Mouse (Mus musculus) neural tube, embryonic 13.5 days (tissue): ENCODE data around the gene Zfp202. TPM values are rescaled to one million over a fixed set of nuclear protein-coding genes. Genes with fewer than 3 reads are reported as not detected.

ENCODE experiments used
- ATAC-seq: fragments of 200-750 bp; cut with Nextera tagmentation; 2 replicates; pipeline ENCODE4 v1.8.0; 2017; ENCODE audit warnings: low read depth, mild to moderate bottlenecking, moderate TSS enrichment, moderate library complexity
- H3K27ac ChIP-seq: fragments of 300-500 bp; sonication (generic); replicated peaks from 2 replicates; pipeline ENCODE4 v1.5.1; 2015; ENCODE audit warnings: moderate library complexity, mild to moderate bottlenecking, inconsistent platforms
- H3K27me3 ChIP-seq: fragments of 300-500 bp; sonication (generic); 2 replicates; pipeline ENCODE4 v1.6.1; 2015; ENCODE audit warnings: mild to moderate bottlenecking, inconsistent platforms
- H3K36me3 ChIP-seq: fragments of 300-500 bp; sonication (generic); 2 replicates; pipeline ENCODE4 v1.6.1; 2015; ENCODE audit warnings: mild to moderate bottlenecking, inconsistent platforms
- H3K4me1 ChIP-seq: fragments of 300-500 bp; sonication (generic); replicated peaks from 2 replicates; pipeline ENCODE4 v1.6.1; 2015; ENCODE audit warnings: inconsistent platforms
- H3K4me2 ChIP-seq: fragments of 300-500 bp; sonication (generic); 2 replicates; pipeline ENCODE4 v1.6.1; 2015; ENCODE audit warnings: inconsistent platforms, mild to moderate bottlenecking, moderate library complexity
- H3K4me3 ChIP-seq: fragments of 300-500 bp; sonication (generic); 2 replicates; pipeline ENCODE4 v1.5.1; 2015; ENCODE audit warnings: mild to moderate bottlenecking, inconsistent platforms
- H3K9ac ChIP-seq: fragments of 300-500 bp; sonication (generic); 2 replicates; pipeline ENCODE4 v1.6.1; 2015; ENCODE audit warnings: moderate library complexity, mild to moderate bottlenecking, inconsistent platforms
- H3K9me3 ChIP-seq: fragments of 300-500 bp; sonication (generic); 2 replicates; pipeline ENCODE4 v1.6.1; 2016; ENCODE audit warnings: inconsistent platforms
- WGBS: fragments of 180-500 bp; shearing (Covaris S2); methylation state at CpG from one replicate; pipeline ENCODE4 v1.1.7; 2015; 5-methylcytosine and 5-hydroxymethylcytosine counted together
- polyA plus RNA-seq: library from polyadenylated mRNA; unstranded; fragments of >200 nt; fragmentation: Nextera tagmentation; extraction: Ambion mirVana; gene quantifications from 2 replicates; pipeline ENCODE4 v1.2.1, GENCODE M21; 2015

The Zfp202 gene
- polyA plus RNA-seq, 1 experiment from 2014 or later: 8.2 TPM

DNA sequence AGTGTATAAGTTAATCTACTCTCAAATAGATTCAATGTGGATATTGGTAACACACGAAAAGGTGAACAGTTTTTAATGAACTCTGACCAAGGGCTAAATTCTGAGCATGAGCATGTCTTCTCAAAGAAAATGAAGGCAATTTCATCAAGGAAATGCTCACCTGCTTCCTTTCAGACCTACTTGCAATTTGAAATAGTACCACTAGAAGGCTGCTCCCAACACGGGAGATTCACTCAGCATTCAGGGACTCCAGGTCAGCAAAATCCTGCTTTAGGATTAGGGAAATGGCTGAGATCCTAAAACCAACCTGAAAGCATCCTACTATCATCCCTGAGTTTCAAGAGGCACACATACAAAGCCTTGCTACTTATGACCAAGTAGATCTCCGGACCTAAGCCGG, 32.2 kb downstream of the Zfp202 start:
- H3K27me3 ChIP-seq: no peaks in the 10 kb centered on the region
- no peaks in the 10 kb centered on the region for H3K9me3 ChIP-seq
- no peak for ATAC-seq
- no peak overlapping the region for H3K4me3 ChIP-seq
- H3K9ac ChIP-seq: no peak overlapping the region
- no peaks in the 10 kb centered on the region for H3K4me1 ChIP-seq
- 75% methylated on average over 4 of the region's 4 CpGs for WGBS
- no peak overlapping the region for H3K27ac ChIP-seq
- no peak overlapping the region for H3K4me2 ChIP-seq
- H3K36me3 ChIP-seq: no peaks in the 10 kb centered on the region

DNA sequence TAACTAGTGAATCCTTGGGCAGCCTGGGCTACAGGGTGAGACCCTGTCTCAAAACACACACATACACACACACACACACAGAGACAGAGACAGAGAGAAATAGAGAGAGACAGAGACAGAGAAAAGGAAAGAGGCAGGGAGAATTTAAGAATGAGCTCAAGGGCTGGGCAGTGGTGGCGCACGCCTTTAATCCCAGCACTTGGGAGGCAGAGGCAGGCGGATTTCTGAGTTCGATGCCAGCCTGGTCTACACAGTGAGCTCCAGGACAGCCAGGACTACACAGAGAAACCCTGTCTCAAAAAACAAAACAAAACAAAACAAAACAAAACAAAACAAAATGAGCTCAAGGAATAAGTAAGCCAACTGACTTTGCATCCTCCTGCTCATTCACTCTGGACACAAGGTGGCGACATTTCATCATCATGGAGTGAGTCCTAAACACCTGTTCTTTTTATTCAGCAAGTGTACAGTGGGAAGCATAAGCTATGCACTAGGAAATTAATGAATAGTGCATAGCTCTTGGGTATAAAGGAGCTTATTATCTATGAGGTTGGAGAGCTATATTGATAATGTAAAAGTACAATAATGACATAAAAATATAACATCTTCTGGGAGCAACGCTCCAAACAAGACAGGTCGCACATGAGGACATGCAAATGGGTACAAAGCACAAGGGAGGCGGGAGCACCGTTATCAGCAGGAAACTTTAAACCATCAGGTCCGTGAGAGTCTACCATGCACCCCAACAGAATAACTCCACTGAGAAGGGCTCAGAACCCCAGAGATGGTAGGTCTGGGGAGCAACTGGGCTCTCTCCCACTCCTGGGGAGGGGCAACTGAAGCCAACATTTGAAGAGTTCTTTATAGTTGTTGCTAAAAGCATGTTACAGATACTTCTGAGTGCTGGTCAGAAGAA, 36.0 kb downstream of the Zfp202 start:
- H3K36me3 ChIP-seq: no peaks in the 10 kb centered on the region
- H3K9ac ChIP-seq: no peak overlapping the region
- H3K9me3 ChIP-seq: peaks cover 3% of the 10 kb centered on the region; the same call in 1 of the 2 replicates
- H3K4me1 ChIP-seq: no peaks in the 10 kb centered on the region
- H3K4me3 ChIP-seq: no peak overlapping the region
- H3K4me2 ChIP-seq: no peak overlapping the region
- peak; percentile 81 for ATAC-seq
- H3K27ac ChIP-seq: no peak overlapping the region
- 74% methylated on average over 10 of the region's 10 CpGs for WGBS
- no peaks in the 10 kb centered on the region for H3K27me3 ChIP-seq

DNA sequence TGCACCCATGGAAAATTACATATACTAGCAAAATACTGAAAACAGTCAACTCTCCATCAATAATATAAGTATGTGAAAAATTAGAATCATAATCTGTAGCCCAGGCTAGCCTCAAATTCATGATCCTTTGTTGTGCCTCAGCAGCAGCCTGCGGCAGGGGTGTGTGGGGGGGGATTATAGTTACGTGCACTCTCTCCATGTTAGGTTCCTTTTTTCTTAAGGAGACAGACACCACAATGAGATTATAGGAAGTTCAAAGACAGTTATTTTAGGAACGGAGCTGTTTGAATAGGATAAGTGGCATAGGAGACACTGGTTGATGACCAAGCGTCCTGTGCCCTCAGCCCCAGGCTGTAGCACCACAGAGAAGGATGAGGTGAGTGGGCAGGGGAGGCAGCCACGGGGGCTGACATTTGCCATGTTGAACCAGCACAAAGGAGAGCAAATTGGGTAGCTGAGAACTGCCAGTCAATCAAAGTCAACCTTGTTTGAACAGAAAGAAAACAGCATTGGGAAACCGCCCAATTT, 36.8 kb downstream of the Zfp202 start:
- peaks cover 3% of the 10 kb centered on the region; the same call in 1 of the 2 replicates for H3K9me3 ChIP-seq
- no peak for ATAC-seq
- no peaks in the 10 kb centered on the region for H3K4me1 ChIP-seq
- H3K36me3 ChIP-seq: no peaks in the 10 kb centered on the region
- H3K27me3 ChIP-seq: no peaks in the 10 kb centered on the region
- no peak overlapping the region for H3K4me3 ChIP-seq
- no peak overlapping the region for H3K27ac ChIP-seq
- 62% methylated on average over 6 of the region's 6 CpGs for WGBS
- no peak overlapping the region for H3K4me2 ChIP-seq
- no peak overlapping the region for H3K9ac ChIP-seq

DNA sequence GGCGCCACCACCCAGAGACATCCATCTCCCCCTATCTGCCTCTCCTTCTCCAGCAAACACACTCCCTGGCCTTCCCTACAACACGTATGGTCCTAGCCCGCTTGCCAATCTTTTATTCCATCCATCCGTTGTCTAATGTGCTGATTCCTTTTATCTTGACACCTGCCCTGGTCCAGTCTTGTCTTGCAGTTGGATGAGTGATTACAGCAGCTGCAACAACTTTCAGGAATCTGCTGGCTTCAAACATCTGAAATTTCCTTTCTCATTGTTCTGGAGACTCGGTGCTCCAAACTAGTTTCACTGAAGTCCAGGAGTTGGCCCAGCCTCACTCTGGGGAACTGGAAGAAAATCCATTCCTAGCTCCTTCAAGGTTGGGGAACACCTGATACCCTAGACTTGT, 37.4 kb downstream of the Zfp202 start:
- peaks cover 3% of the 10 kb centered on the region; the same call in 1 of the 2 replicates for H3K9me3 ChIP-seq
- peaks cover 6% of the 10 kb centered on the region; the same call in 1 of the 2 replicates for H3K4me1 ChIP-seq
- H3K4me2 ChIP-seq: no peak overlapping the region
- ATAC-seq: no peak
- no peak overlapping the region for H3K9ac ChIP-seq
- H3K27ac ChIP-seq: no peak overlapping the region
- H3K4me3 ChIP-seq: no peak overlapping the region
- no peaks in the 10 kb centered on the region for H3K36me3 ChIP-seq
- 64% methylated on average over 5 of the region's 5 CpGs for WGBS
- no peaks in the 10 kb centered on the region for H3K27me3 ChIP-seq

DNA sequence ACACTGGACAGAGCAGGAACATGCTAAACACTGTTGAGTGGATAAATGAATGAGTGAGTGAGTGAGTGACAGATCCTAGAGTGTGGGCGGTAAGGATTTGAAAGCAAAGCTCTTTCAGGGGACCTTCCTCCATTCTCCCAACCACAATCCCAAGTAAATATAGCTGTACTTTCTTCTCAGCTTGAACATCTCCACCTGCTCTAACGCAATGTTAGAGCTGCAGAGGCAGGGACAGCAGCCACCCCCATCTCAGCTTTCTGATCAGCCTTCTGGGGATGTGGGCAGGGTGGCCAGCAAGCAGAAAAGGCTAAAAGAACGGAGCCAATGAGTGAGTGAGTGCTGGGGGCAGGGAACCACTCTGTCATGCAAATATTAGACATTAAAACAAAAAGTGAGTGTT, 38.9 kb downstream of the Zfp202 start:
- Histone ChIP-seq H3K9me3 (peaks cover 3% of the 10 kb centered on the region; the same call in 1 of the 2 replicates), H3K27ac (no peak overlapping the region), H3K4me2 (no peak overlapping the region), H3K36me3 (no peaks in the 10 kb centered on the region), H3K9ac (no peak overlapping the region), H3K4me1 (peaks cover 11% of the 10 kb centered on the region; the same call in 1 of the 2 replicates), H3K4me3 (no peak overlapping the region), H3K27me3 (no peaks in the 10 kb centered on the region)
- no peak for ATAC-seq
- 83% methylated on average over 3 of the region's 3 CpGs for WGBS

DNA sequence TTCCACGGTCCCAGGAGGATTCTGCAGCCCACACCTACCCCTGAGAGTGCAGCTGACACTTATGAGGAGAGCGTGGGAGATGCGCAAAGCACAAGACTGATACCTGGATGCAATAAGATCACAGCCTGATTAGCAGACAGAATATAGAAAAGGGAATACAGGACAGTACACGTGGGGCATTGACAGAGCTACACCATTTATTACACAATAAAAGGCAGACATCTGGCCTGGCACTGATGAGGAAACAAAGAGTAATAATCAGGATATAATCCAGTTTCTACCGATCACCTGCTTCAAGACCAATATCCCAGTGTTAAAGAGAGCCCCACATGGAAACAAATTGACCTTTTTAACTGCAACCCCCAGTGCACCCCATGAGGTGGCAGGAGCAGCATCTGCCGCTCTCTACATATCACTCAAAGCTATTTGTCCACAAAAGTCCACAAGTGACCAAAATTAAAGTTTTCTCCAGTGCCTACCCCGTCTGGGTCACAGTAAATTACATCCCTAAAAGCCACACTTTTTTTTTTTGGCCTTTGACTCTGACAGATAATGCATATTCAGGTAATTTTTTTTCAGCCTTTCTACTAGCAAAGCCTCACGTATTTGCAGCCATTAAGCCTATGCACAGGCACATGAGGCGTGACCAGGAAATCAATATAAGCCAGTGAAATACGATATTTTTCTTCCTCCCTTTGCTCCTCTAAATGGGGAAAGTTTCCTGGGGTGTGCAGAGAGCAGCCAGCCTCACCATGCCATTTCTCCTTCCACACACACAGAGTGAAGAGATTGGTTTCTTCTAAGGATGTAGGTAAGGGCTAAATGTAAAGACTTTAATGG, 42.3 kb downstream of the Zfp202 start:
- H3K4me3 ChIP-seq: no peak overlapping the region
- peaks cover 3% of the 10 kb centered on the region; the same call in 1 of the 2 replicates for H3K9me3 ChIP-seq
- H3K27ac ChIP-seq: no peak overlapping the region
- H3K4me1 ChIP-seq: peaks cover 11% of the 10 kb centered on the region; the same call in 1 of the 2 replicates
- H3K4me2 ChIP-seq: no peak overlapping the region
- no peaks in the 10 kb centered on the region for H3K27me3 ChIP-seq
- WGBS: 44% methylated on average over 10 of the region's 10 CpGs
- no peaks in the 10 kb centered on the region for H3K36me3 ChIP-seq
- ATAC-seq: no peak
- peak overlapping the region; percentile 5; the same call in 1 of the 2 replicates for H3K9ac ChIP-seq

DNA sequence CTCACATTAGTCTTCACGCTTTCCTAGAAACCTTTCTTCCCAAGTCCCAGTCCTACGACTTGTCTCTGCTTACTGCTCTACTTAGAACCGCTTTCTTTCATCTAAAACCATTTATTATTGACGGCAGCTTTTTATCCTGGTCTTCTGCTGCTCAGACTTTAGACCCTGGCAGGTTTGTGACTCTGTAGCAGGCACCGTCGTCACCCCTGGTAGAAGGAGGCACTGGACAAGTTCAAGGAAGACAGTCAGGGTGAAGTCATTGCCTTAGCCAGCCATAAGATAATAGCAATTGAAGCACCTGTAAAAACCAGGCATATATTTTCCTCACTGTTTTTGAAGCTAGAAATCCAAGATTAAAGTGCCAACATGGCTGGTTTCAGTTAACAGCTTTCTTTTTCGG, 43.1 kb downstream of the Zfp202 start:
- no peak for ATAC-seq
- Histone ChIP-seq H3K36me3 (no peaks in the 10 kb centered on the region), H3K4me3 (no peak overlapping the region), H3K4me2 (no peak overlapping the region), H3K27me3 (no peaks in the 10 kb centered on the region), H3K4me1 (peaks cover 11% of the 10 kb centered on the region; the same call in 1 of the 2 replicates), H3K27ac (no peak overlapping the region), H3K9ac (peak overlapping the region; percentile 5; the same call in 1 of the 2 replicates), H3K9me3 (peaks cover 3% of the 10 kb centered on the region; the same call in 1 of the 2 replicates)
- WGBS: 85% methylated on average over 7 of the region's 7 CpGs

DNA sequence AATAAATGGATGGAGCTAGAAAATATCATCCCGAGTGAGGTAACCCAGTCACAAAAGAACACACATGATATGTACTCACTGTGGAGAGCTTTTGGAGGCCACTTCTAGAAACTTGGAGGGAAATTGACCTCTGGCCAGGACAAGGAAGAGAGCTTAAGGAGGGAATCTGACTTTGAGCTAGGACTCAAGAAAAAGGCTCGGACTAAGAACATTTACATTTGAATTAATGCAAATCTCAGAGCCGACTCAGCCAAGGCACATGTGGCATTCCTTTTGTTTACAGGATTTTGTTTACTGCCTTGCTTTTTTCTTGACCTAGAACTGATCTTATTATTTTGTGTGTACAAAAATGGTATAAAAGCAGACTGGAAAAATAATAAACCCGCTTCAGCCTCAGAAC, 47.6 kb downstream of the Zfp202 start:
- Histone ChIP-seq H3K4me1 (peaks cover 19% of the 10 kb centered on the region), H3K9ac (no peak overlapping the region), H3K4me2 (no peak overlapping the region), H3K27me3 (no peaks in the 10 kb centered on the region), H3K27ac (no peak overlapping the region), H3K4me3 (no peak overlapping the region), H3K9me3 (no peaks in the 10 kb centered on the region), H3K36me3 (no peaks in the 10 kb centered on the region)
- WGBS: 22% methylated on average over 4 of the region's 4 CpGs
- ATAC-seq: no peak

DNA sequence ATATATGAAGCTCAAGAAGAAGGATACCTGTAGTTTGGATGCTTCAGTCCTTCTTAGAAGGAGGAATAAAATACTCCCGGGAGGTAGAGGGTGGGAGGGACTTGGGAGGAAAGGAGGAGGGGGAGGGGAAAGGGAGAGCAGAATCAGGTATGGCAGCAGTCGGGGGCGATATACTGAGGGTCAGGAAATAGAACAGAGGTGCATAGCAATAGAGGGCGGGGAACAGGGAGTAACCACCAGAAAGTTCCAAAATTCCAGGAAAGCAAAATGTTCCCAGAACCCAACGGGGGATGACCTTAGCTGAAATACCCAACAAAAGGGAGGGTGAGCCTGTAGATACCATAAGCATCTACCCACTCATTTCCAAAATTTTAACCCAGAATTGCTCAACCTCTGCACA, 48.2 kb downstream of the Zfp202 start:
- H3K27me3 ChIP-seq: no peaks in the 10 kb centered on the region
- no peaks in the 10 kb centered on the region for H3K36me3 ChIP-seq
- ATAC-seq: no peak
- no peak overlapping the region for H3K27ac ChIP-seq
- no peak overlapping the region for H3K9ac ChIP-seq
- no peak overlapping the region for H3K4me2 ChIP-seq
- WGBS: 28% methylated on average over 5 of the region's 5 CpGs
- no peak overlapping the region for H3K4me3 ChIP-seq
- H3K9me3 ChIP-seq: no peaks in the 10 kb centered on the region
- peaks cover 17% of the 10 kb centered on the region for H3K4me1 ChIP-seq

DNA sequence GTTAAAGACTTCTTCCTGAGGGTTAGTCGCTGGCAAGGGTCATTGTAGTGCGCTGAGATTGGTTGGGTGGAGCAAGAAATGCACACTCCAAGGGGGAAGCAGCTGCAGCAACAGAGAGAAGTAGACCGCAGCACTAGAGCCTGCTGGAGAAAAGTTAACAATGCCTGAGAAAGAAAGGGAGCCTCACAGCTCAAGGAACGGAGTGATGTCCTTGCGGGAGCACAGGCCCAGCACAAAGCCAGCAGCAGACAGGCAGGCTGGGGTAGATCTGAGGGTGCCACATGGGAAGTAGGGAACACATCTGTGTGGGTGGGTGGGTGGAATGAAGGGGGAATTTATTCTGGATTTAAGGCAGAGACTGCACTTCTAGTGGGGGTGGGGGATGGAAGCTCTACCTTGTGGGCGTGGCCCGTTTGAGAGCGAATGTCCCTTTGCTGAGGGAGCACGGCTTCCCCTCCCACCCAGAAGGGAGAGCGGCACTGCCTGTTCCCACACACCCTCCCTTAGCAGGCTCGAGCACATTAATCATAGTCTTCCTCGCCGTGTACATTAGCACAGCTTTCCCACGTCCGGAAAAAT, 49.2 kb downstream of the Zfp202 start:
- H3K9me3 ChIP-seq: no peaks in the 10 kb centered on the region
- H3K27ac ChIP-seq: peak overlapping the region; percentile 93
- peak overlapping the region; percentile 71 for H3K9ac ChIP-seq
- peak overlapping the region; percentile 64 for H3K4me2 ChIP-seq
- WGBS: under 1% methylated on average over 15 of the region's 15 CpGs
- peak; percentile 92 for ATAC-seq
- H3K36me3 ChIP-seq: no peaks in the 10 kb centered on the region
- peak overlapping the region; percentile 42 for H3K4me3 ChIP-seq
- peaks cover 26% of the 10 kb centered on the region for H3K4me1 ChIP-seq
- no peaks in the 10 kb centered on the region for H3K27me3 ChIP-seq

DNA sequence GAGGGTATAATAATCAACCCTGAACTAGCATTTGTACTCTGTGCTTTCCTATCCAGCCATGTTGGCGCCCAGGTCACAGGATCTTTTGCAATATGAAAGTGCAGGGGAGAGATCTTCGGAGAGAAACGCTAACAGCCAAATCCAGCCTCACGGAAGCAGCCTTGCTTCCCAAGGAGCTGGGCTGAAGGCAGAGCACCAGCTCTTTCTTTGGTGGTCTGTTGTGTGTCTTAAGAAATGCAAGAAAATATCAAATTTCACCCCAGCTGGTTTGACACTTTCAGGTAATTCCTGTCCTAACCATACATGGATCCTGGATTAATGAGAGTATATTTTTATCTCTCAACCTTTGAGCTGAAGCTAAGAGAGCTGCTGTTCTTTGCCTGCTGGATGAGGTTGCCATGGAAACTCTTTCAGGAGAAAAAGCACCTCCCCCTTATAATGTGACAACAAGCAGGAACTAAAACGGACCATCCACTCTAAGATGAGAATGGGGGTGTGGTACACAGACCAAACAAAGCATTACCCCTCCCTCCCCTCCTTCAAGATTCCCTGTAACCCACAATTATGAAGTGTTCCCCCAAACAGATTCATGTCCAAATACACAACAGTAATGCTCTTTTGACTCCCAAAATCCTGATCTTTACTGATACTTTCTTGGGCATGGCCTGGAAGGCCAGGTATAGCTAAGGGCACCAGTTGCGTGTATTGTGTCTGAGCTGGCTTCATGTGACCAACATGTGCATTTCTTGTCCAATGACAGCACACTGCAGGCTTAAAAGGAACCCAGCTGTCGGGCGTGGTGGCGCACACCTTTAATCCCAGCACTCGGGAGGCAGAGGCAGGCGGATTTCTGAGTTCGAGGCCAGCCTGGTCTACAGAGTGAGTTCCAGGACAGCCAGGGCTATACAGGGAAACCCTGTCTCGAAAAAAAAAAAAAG, 50.1 kb downstream of the Zfp202 start:
- 53% methylated on average over 13 of the region's 13 CpGs for WGBS
- Histone ChIP-seq H3K4me2 (peak overlapping the region; percentile 64), H3K9me3 (no peaks in the 10 kb centered on the region), H3K27me3 (no peaks in the 10 kb centered on the region), H3K4me3 (peak overlapping the region; percentile 42), H3K27ac (peak overlapping the region; percentile 93), H3K4me1 (peaks cover 34% of the 10 kb centered on the region), H3K36me3 (no peaks in the 10 kb centered on the region), H3K9ac (peak overlapping the region; percentile 71)
- ATAC-seq: peak; percentile 85
